Mouse (Mus musculus) urinary bladder, postnatal 25 days (tissue): ENCODE results near the gene Atf6.

ENCODE experiments used
- DNase-seq: peaks from one replicate; pipeline ENCODE4 v3.0.0; 2022; ENCODE audit warnings: low spot score

Atf6 gene

GRCm38 (mm10) chr1:170882915-170883485 lies 15.4 kb upstream of the Atf6 start:
- DNase-seq, result no peak

GRCm38 (mm10) chr1:170876906-170877305 lies 9.3 kb upstream of the Atf6 start:
- no peak for DNase-seq

- no peak for DNase-seq
Measured at GRCm38 (mm10) chr1:170875676-170876075, 8.1 kb upstream of the Atf6 start.

- no peak for DNase-seq
Measured at GRCm38 (mm10) chr1:170871961-170872360, 4.4 kb upstream of the Atf6 start.

GRCm38 (mm10) chr1:170871402-170871801 lies 3.8 kb upstream of the Atf6 start:
- DNase-seq, result no peak

- no peak for DNase-seq
Measured at GRCm38 (mm10) chr1:170868905-170869283, 1.3 kb upstream of the Atf6 start.

GRCm38 (mm10) chr1:170868107-170868904 lies 735 bp upstream of the Atf6 start:
- peak; percentile 49 for DNase-seq

- DNase-seq, result no peak
Measured at GRCm38 (mm10) chr1:170866992-170867690, 430 bp downstream of the Atf6 start.

- DNase-seq, result no peak
Measured at GRCm38 (mm10) chr1:170865406-170865805, 2.2 kb downstream of the Atf6 start.

GRCm38 (mm10) chr1:170864754-170865153 lies 2.8 kb downstream of the Atf6 start:
- DNase-seq, result no peak

GRCm38 (mm10) chr1:170864234-170864633 lies 3.3 kb downstream of the Atf6 start:
- no peak for DNase-seq

- no peak for DNase-seq
Measured at GRCm38 (mm10) chr1:170863033-170863432, 4.5 kb downstream of the Atf6 start.

- no peak for DNase-seq
Measured at GRCm38 (mm10) chr1:170862435-170862717, 5.2 kb downstream of the Atf6 start.

GRCm38 (mm10) chr1:170861671-170862434 lies 5.7 kb downstream of the Atf6 start:
- no peak for DNase-seq

GRCm38 (mm10) chr1:170858872-170859271 lies 8.7 kb downstream of the Atf6 start:
- DNase-seq, result no peak

GRCm38 (mm10) chr1:170857369-170857768 lies 10.2 kb downstream of the Atf6 start:
- no peak for DNase-seq

GRCm38 (mm10) chr1:170855056-170855760 lies 12.4 kb downstream of the Atf6 start:
- no peak for DNase-seq

GRCm38 (mm10) chr1:170853604-170854003 lies 14.0 kb downstream of the Atf6 start:
- no peak for DNase-seq

- DNase-seq, result no peak
Measured at GRCm38 (mm10) chr1:170850637-170851624, 16.6 kb downstream of the Atf6 start.

GRCm38 (mm10) chr1:170850007-170850406 lies 17.6 kb downstream of the Atf6 start:
- no peak for DNase-seq
